Mouse (Mus musculus): Measurements from ENCODE around the gene Rassf5.

The Rassf5 gene

DNA sequence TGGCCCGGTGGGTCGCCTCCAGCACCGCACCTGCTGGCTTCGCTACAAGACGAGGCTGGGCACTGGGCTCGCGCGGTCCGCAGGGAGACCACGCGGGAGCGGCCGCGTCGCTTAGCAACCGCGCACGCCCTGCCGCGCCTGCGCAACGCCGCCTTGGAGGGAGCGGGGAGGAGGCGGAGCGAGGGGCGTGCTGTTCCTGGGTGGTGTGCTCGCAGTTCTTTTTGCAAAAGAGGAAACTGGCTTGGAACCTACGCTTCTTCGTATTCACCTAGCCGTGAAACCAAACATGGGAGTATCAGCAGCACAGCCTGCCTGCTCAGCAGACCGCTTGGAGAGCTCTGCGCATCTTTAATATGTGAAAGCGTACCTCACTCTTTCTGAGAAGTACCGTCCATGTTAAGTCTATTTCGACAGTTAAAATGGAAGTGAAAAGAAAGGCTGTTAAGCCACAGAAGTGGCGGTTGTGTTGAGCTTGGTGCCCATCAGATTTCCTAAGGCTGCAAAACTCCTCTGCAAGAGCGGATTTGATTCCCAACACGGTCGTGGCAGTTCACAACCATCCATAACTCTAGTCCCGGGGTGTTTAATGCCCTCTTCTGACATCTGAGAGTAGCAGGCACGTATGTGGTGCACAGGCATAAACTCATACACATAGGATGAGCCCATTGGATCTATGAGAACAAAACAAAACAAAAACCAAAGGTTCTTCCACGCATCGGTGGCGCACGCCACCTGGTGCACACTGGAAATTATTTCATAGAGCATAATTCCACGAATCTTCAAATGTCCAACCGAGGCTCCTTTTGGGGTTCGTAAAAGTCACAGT is 106.7 kb downstream of the Rassf5 start, which contains the start of gene Dyrk3:
Gene Dyrk3 (minus strand): TSS at position 150 of the 826 bp plus-strand sequence.
- peak; percentile 82 to 90 for DNase-seq (ENCODE audit: low spot score in 2 of 2)

DNA sequence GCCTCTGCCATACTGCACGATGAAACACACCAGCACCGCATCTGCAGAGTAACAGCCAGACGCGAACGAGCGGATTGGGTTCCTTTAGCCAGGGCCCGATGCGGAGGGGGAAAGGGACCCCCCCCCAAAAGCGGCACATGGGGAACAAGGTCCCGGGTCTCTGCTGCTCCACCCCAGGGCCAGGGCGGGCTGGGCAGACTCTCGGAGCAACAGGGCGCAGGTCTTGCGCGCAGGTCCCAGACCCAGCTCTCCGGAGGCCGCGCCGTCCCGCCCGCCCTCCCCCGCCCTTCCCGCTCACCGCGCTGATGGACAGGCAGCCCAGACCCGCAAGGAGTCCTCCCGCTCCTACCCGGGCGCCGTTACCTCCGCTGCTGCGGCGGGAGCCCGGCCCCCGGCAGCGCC is 107.3 kb downstream of the Rassf5 start:
- no peak for DNase-seq (ENCODE audit: low spot score in 2 of 2)

DNA sequence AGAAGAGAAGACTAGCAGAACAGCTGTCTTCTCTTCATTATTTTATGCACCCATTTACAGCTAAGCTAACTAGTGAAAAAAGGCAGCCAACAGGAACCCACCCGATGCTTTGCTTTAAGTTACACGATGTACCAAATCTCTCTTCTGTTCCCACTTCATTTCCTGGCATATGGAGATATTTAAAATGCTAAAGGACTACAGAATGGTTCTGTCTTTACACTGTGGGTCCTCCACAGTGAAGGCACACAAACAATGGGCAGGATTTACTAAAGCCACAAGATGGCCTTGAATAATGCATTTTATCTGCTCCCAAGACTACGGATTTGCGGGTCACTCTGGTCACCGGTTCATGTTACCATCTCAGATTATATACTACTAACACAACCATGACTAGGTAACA is 107.9 kb downstream of the Rassf5 start:
- DNase-seq (ENCODE audit: low spot score in 2 of 2) = no peak

DNA sequence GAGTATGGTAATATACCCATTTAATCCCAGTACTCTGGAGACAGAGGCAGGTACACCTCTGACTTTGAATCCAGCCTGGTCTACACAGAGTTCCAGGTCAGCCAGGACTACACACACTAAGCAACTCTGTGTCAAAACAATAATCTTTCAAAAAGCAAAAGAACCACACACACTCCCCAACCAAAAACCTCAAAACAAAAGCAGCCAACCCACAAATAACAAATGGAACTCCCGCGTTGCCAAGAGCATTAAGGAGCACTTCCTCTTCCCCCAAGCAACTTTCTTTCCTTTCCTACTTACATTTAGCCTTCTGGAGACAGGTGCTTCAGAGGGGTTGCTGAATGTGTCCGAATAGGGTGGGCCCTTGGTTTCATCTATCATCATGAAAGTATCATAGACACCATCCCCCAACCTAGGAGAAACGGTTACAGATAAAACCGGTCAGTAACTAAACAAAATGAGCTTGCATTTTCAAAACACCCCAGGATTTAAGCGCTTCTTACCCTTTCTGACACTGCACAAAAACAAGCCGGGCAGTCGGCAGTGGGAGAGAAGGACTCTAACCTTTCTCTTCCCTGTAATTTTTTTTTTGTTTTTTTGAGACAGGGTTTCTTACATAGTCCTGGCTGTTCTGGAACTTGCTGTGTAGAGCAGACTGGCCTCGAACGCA is 109.0 kb downstream of the Rassf5 start:
- DNase-seq (ENCODE audit: low spot score in 2 of 2) = no peak

DNA sequence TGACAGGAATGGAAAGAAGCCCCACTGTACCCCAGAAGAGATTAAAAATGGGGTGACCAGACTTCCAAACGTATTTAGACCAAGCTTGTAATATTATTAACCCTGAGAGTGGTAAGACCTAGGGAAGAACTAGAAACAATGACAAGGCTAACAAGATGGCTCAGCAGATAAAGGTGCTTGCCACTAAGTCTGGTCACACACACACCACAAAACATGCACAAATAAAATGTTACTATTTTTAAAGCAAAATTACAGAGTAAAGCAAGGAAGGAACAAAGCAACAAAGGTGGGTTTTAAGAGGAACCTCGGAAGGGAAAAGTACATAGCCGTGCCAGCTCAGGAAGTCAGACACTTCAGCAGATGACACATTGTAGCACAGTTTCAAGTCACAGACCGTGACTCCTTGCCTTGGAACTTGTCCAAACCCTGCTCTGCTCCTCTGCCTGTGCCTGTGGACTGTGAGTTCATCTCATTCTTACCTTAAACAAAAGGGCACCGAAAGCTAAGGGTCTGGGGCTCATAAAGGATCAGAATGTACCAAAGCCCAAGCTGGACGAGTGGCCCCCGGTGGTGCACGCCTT is 110.0 kb downstream of the Rassf5 start:
- peak; percentile 47 to 66 for DNase-seq (ENCODE audit: low spot score in 2 of 2)

DNA sequence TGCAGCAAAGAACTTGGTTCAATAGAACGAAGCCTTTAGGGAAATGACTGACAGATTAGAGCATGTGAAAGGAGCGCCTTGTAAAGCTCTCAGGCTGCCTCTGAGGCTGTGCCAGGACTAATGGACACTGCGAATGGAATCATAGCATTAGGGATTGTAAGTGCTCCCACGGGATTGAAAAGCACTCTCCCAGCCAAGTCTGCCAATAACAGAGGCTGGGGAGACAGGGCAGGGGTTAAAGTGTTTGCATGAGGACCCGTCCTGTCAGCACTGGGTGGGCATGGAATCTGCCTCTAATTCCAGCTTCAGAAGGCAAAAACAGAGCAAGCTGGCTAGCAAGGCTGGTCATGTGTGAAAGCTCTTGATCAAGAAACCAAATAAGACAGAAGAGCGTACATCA is 110.8 kb downstream of the Rassf5 start:
- no peak for DNase-seq (ENCODE audit: low spot score in 2 of 2)
